Mouse (Mus musculus): ENCODE results near the gene Sox18. TPM values are rescaled to one million over a fixed set of nuclear protein-coding genes. Genes with fewer than 3 reads are reported as not detected.
A peak's percentile ranks its signal among the peaks of the same experiment; 100 is the strongest.

Gene Sox18
- polyA plus RNA-seq, 1 experiment from 2014 or later: 53.6 TPM

DNA sequence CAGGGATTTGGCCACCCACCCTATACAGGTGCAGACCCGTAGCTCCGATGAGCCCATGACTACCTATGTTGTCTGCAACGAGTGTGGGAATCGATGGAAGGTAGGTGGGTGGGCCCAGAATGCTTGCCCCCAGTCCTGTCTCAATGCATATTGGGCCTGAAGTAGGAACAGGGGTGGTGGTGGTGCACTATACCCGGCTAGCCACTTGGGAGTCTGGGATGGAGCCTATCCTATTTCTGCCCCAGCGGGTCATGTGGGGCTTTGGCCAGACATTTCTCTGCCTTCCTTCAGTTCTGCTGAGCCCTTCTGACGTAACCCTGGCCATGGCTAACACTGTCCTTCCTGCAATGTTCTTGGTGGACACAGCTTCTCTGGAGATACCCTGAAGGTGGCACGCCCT lies 16.1 kb upstream of the Sox18 start:
- Histone ChIP-seq H3K4me2 (ENCODE audit: low read depth, low read length) (no peak overlapping the region), H3K4me1 (ENCODE audit: control insufficient read depth, insufficient read depth, low read length) (no peaks in the 10 kb centered on the region), H3K4me3 (ENCODE audit: low read length) (no peak overlapping the region), H3K27me3 (ENCODE audit: control insufficient read depth, insufficient read depth, low read length) (no peaks in the 10 kb centered on the region), H3K36me3 (ENCODE audit: control insufficient read depth, insufficient read depth) (peaks cover 14% of the 10 kb centered on the region; the same call in 1 of the 2 replicates), H3K9ac (ENCODE audit: low read length) (no peak overlapping the region), H3K27ac (ENCODE audit: low read length) (no peak overlapping the region), H3K9me3 (replicated peaks; ENCODE audit: control insufficient read depth, low read length) (no peaks in the 10 kb centered on the region)
- no peak for ATAC-seq (replicated peaks; ENCODE audit: extremely low read depth, insufficient read depth, low FRiP score)
- WGBS: 94% methylated on average over 8 of the region's 8 CpGs

DNA sequence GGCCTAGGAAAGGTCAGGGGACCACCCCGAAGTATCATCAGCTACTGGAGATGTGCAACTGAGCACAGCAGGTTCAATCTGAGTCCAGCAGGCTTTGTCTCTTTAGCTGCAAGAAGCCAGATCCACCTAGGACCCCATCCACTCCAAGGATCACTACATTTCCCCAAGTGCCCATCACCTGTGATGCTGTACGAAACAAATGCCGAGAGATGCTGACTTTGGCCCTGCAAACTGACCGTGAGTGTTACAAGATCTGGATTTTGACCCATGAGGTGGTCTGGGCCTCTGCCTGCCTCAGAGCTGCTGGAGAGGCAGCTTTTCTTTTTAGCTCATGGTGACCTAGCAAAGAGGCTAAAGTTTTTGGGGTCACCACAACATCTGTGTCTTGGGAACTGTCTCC lies 14.2 kb upstream of the Sox18 start:
- H3K27ac ChIP-seq (ENCODE audit: low read length): no peak overlapping the region
- 85% methylated on average over 4 of the region's 4 CpGs for WGBS
- ATAC-seq (replicated peaks; ENCODE audit: extremely low read depth, insufficient read depth, low FRiP score): no peak

DNA sequence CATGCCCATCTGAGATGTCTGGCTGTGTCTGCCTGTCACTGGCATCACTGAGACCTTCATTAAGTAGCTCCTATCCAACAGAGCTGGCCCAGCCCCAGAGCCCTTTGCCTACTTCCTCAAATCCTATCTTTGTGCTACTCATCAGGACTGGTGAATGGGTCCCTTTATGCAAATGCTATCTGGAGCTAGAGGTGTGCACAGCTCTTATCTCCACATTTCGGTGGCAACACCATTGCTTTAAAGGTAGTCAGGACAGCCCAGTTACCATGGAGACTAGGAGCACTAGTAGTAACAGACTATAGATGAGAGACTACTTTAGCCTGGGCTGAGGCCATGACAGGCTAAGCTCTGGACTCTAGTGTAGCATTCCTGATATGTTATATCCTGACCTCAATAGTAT lies 13.3 kb upstream of the Sox18 start:
- H3K36me3 ChIP-seq (ENCODE audit: control insufficient read depth, insufficient read depth): peaks cover 14% of the 10 kb centered on the region; the same call in 1 of the 2 replicates
- H3K27ac ChIP-seq (ENCODE audit: low read length): no peak overlapping the region
- H3K4me1 ChIP-seq (ENCODE audit: control insufficient read depth, insufficient read depth, low read length): peaks cover 3% of the 10 kb centered on the region; the same call in 1 of the 2 replicates
- H3K9me3 ChIP-seq (replicated peaks; ENCODE audit: control insufficient read depth, low read length): no peaks in the 10 kb centered on the region
- H3K4me3 ChIP-seq (ENCODE audit: low read length): no peak overlapping the region
- no peaks in the 10 kb centered on the region for H3K27me3 ChIP-seq (ENCODE audit: control insufficient read depth, insufficient read depth, low read length)
- no peak for ATAC-seq (replicated peaks; ENCODE audit: extremely low read depth, insufficient read depth, low FRiP score)
- H3K9ac ChIP-seq (ENCODE audit: low read length): no peak overlapping the region
- no peak overlapping the region for H3K4me2 ChIP-seq (ENCODE audit: low read depth, low read length)
- 53% methylated on average over 1 of the region's 1 CpGs for WGBS

More for the DNA sequence above, 14.2 kb upstream of the Sox18 start:
- Histone ChIP-seq H3K27me3 (ENCODE audit: control insufficient read depth, insufficient read depth, low read length) (no peaks in the 10 kb centered on the region), H3K9me3 (replicated peaks; ENCODE audit: control insufficient read depth, low read length) (no peaks in the 10 kb centered on the region), H3K9ac (ENCODE audit: low read length) (no peak overlapping the region), H3K36me3 (ENCODE audit: control insufficient read depth, insufficient read depth) (peaks cover 14% of the 10 kb centered on the region; the same call in 1 of the 2 replicates), H3K4me3 (ENCODE audit: low read length) (no peak overlapping the region), H3K4me1 (ENCODE audit: control insufficient read depth, insufficient read depth, low read length) (peaks cover 3% of the 10 kb centered on the region; the same call in 1 of the 2 replicates), H3K4me2 (ENCODE audit: low read depth, low read length) (no peak overlapping the region)

DNA sequence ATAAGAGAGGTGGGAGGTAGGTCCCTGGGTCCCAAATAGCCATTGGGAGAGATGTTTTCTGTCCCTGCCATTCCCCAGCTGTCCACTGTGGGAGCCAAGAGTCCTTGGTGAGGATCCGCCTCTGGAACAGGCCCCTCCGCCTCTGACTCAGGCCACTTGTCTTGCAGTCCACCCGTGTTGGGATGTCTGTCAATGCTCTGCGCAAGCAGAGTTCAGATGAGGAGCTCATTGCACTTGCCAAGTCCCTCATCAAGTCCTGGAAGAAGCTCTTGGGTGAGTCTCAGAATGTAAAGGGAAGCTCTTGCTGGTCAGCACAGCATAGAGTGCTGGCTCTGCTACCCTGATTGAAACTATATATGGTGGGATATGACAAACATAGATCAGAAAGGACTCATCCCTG lies 11.9 kb upstream of the Sox18 start:
- ATAC-seq (replicated peaks; ENCODE audit: extremely low read depth, insufficient read depth, low FRiP score): no peak
- Histone ChIP-seq H3K4me2 (ENCODE audit: low read depth, low read length) (no peak overlapping the region), H3K27ac (ENCODE audit: low read length) (no peak overlapping the region), H3K9ac (ENCODE audit: low read length) (no peak overlapping the region), H3K4me1 (ENCODE audit: control insufficient read depth, insufficient read depth, low read length) (peaks cover 7% of the 10 kb centered on the region; the same call in 1 of the 2 replicates), H3K36me3 (ENCODE audit: control insufficient read depth, insufficient read depth) (peaks cover 7% of the 10 kb centered on the region; the same call in 1 of the 2 replicates), H3K27me3 (ENCODE audit: control insufficient read depth, insufficient read depth, low read length) (no peaks in the 10 kb centered on the region), H3K4me3 (ENCODE audit: low read length) (no peak overlapping the region), H3K9me3 (replicated peaks; ENCODE audit: control insufficient read depth, low read length) (no peaks in the 10 kb centered on the region)
- 51% methylated on average over 4 of the region's 4 CpGs for WGBS

DNA sequence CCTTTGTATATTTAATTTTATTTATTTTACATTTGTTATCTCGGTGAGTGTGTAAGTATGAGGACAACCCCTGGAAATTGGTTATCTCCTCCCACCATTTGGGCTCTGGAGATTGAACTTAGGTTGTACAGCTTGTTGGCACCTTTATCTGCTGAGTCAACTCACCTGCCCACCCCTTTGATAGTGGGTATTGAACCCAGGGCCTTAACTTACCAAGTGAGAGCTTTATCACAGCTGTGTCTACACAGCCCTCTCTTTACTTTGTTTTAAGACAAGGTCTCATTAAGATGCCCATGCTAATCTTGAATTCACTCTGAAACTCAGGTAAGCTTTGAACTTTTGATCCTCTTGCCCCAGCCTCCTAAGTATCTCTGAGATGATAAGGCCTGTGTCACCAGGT lies 10.5 kb upstream of the Sox18 start:
- no peak overlapping the region for H3K4me2 ChIP-seq (ENCODE audit: low read depth, low read length)
- no peaks in the 10 kb centered on the region for H3K9me3 ChIP-seq (replicated peaks; ENCODE audit: control insufficient read depth, low read length)
- 84% methylated on average over 1 of the region's 1 CpGs for WGBS
- peaks cover 7% of the 10 kb centered on the region; the same call in 1 of the 2 replicates for H3K4me1 ChIP-seq (ENCODE audit: control insufficient read depth, insufficient read depth, low read length)
- no peaks in the 10 kb centered on the region for H3K27me3 ChIP-seq (ENCODE audit: control insufficient read depth, insufficient read depth, low read length)
- no peak for ATAC-seq (replicated peaks; ENCODE audit: extremely low read depth, insufficient read depth, low FRiP score)
- H3K4me3 ChIP-seq (ENCODE audit: low read length): no peak overlapping the region
- H3K36me3 ChIP-seq (ENCODE audit: control insufficient read depth, insufficient read depth): peaks cover 2% of the 10 kb centered on the region; the same call in 1 of the 2 replicates
- no peak overlapping the region for H3K27ac ChIP-seq (ENCODE audit: low read length)
- H3K9ac ChIP-seq (ENCODE audit: low read length): no peak overlapping the region

DNA sequence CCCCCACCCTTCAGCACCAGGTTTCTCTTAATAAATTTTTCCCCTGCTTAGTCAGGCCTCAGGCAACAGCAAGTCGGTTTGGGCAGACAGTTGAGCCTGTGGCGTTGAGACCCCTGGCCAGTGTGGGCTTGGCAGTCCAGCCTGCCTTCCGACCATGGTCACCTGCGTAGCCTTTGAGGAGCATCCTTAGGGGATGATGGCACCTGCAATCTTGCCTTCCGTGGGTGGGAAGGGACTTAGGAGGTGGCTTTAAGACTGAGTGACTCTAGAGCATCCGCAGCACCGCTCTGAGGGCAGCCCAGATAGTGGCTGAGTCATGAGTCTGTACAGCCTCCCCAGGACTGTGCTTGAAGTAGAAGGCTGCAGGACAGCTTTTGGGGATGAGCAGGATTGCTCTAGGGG lies 9.3 kb upstream of the Sox18 start:
- H3K4me2 ChIP-seq (ENCODE audit: low read depth, low read length): peak overlapping the region; percentile 79
- peak overlapping the region; percentile 78 for H3K9ac ChIP-seq (ENCODE audit: low read length)
- no peak overlapping the region; the same call in 1 of the 2 replicates for H3K27ac ChIP-seq (ENCODE audit: low read length)
- H3K27me3 ChIP-seq (ENCODE audit: control insufficient read depth, insufficient read depth, low read length): no peaks in the 10 kb centered on the region
- peak; percentile 8 for ATAC-seq (replicated peaks; ENCODE audit: extremely low read depth, insufficient read depth, low FRiP score)
- H3K4me1 ChIP-seq (ENCODE audit: control insufficient read depth, insufficient read depth, low read length): peaks cover 8% of the 10 kb centered on the region
- H3K9me3 ChIP-seq (replicated peaks; ENCODE audit: control insufficient read depth, low read length): no peaks in the 10 kb centered on the region
- 15% methylated on average over 7 of the region's 7 CpGs for WGBS
- peaks cover 2% of the 10 kb centered on the region; the same call in 1 of the 2 replicates for H3K36me3 ChIP-seq (ENCODE audit: control insufficient read depth, insufficient read depth)
- H3K4me3 ChIP-seq (ENCODE audit: low read length): peak overlapping the region; percentile 76

DNA sequence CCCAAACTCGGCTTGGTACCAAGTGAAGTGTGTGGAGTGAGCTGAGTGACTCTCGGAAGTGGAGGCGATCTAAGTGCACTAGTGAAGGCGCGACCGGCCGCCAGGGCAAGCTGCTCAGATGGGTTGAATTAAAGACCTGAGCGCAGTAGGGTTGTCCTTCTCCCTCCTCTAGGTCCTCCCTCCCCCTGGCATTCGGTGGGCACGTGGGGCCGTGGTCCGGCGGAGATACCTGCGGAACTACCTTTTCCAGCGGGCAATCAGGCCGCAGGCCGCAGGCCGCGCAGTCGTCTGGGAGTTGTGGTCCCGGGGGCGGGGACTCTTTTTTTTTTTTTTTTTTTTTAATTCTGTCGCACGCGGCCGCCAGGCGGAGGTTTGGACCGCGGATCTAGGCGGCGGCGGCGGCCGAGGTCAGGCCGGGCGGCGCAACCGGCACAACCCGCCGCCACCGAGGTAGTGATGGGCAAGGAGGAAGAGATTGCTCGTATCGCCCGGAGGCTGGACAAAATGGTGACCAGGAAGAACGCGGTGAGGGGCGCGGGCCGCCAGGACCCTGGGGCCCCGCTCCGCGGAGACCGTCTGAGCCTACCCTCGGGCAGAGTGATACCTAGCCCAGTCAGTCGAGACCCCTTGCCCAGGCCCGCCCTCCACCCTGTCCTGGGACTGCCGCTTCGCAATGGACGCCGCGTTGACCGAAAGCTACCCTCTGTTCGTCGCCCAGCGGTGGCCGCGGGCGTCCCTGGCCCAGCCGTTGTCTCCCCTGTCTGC lies 8.7 kb upstream of the Sox18 start, which contains the start of gene Tcea2:
Gene Tcea2, plus strand, starts transcription at position 360 of the 765 bp plus-strand sequence.
- H3K4me1 ChIP-seq (ENCODE audit: control insufficient read depth, insufficient read depth, low read length): peaks cover 14% of the 10 kb centered on the region
- no peaks in the 10 kb centered on the region for H3K9me3 ChIP-seq (replicated peaks; ENCODE audit: control insufficient read depth, low read length)
- ATAC-seq (replicated peaks; ENCODE audit: extremely low read depth, insufficient read depth, low FRiP score): peak; percentile 39
- H3K9ac ChIP-seq (ENCODE audit: low read length): peak within 1 kb of the TSS; percentile 78
- peak within 1 kb of the TSS; percentile 56 for H3K27ac ChIP-seq (ENCODE audit: low read length)
- H3K4me2 ChIP-seq (ENCODE audit: low read depth, low read length): peak within 1 kb of the TSS; percentile 79
- H3K36me3 ChIP-seq (ENCODE audit: control insufficient read depth, insufficient read depth): peaks cover 2% of the 10 kb centered on the region; the same call in 1 of the 2 replicates
- WGBS: under 1% methylated on average over 56 of the region's 69 CpGs
- no peaks in the 10 kb centered on the region for H3K27me3 ChIP-seq (ENCODE audit: control insufficient read depth, insufficient read depth, low read length)
- H3K4me3 ChIP-seq (ENCODE audit: low read length): peak within 1 kb of the TSS; percentile 76

DNA sequence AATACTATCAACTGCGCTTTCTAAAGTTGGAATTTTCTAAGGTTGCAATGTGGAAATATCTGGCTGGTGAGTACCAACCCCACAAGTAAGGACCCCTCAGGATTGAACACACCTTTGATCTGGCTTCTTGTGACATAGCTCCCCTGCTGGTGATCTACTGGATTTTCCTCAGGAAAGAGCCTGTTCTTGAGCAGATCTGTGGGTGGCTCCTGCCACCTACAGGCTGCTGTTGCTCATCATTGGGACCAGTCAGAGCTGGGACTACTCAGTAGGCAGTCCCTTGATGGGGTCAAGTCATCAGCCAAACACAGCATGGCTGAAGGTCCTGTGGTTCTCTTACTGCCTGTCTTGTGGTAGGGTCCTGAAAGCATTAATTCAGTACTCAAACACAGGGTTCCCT lies 7.3 kb upstream of the Sox18 start:
- H3K27ac ChIP-seq (ENCODE audit: low read length): no peak overlapping the region; the same call in 1 of the 2 replicates
- peak; percentile 63 for ATAC-seq (replicated peaks; ENCODE audit: extremely low read depth, insufficient read depth, low FRiP score)

DNA sequence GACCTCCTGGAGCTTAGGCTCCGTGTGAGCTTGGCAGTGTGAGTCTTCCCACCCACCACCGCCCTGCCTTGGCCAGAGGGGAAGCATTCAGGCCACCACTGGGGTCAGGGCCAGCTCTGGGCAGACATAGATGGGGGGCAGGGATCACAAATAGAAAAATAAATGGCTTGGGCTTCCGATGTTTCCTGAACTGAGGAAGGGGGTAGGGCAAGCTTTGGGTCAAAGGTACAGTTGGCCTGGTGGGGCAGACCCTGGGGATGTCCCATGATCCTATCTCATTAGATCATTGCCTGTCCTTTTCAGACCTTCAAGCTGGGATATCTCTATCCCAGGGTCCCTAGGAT lies 6.3 kb upstream of the Sox18 start:
- H3K27me3 ChIP-seq (ENCODE audit: control insufficient read depth, insufficient read depth, low read length): peaks cover 8% of the 10 kb centered on the region
- H3K4me1 ChIP-seq (ENCODE audit: control insufficient read depth, insufficient read depth, low read length): peaks cover 14% of the 10 kb centered on the region
- WGBS: 46% methylated on average over 3 of the region's 3 CpGs
- no peak for ATAC-seq (replicated peaks; ENCODE audit: extremely low read depth, insufficient read depth, low FRiP score)
- no peaks in the 10 kb centered on the region for H3K36me3 ChIP-seq (ENCODE audit: control insufficient read depth, insufficient read depth)
- no peak overlapping the region for H3K4me2 ChIP-seq (ENCODE audit: low read depth, low read length)
- no peaks in the 10 kb centered on the region for H3K9me3 ChIP-seq (replicated peaks; ENCODE audit: control insufficient read depth, low read length)
- no peak overlapping the region for H3K4me3 ChIP-seq (ENCODE audit: low read length)
- peak overlapping the region; percentile 78 for H3K27ac ChIP-seq (ENCODE audit: low read length)
- no peak overlapping the region for H3K9ac ChIP-seq (ENCODE audit: low read length)

More for the DNA sequence above, 7.3 kb upstream of the Sox18 start:
- Histone ChIP-seq H3K4me1 (ENCODE audit: control insufficient read depth, insufficient read depth, low read length) (peaks cover 14% of the 10 kb centered on the region), H3K4me3 (ENCODE audit: low read length) (no peak overlapping the region), H3K4me2 (ENCODE audit: low read depth, low read length) (no peak overlapping the region), H3K36me3 (ENCODE audit: control insufficient read depth, insufficient read depth) (no peaks in the 10 kb centered on the region), H3K9ac (ENCODE audit: low read length) (no peak overlapping the region), H3K9me3 (replicated peaks; ENCODE audit: control insufficient read depth, low read length) (no peaks in the 10 kb centered on the region), H3K27me3 (ENCODE audit: control insufficient read depth, insufficient read depth, low read length) (no peaks in the 10 kb centered on the region)
- WGBS: 35% methylated on average over 1 of the region's 1 CpGs

Measured in heart, embryonic 16.5 days (tissue).